Mouse (Mus musculus) left cerebral cortex, adult 8-10 months (tissue): ENCODE measurements around the gene Dtx3. TPM values are rescaled to one million over a fixed set of nuclear protein-coding genes. Genes with fewer than 3 reads are reported as not detected.
"Not testable (repeated sequence)": the region's sequence is repeated elsewhere in the genome, so short reads cannot be mapped to it uniquely, and the experiment has no call there.

Source experiments
- DNase-seq, 2 experiments: peaks; one replicate each; pipeline ENCODE4 v3.0.0; 2022; ENCODE audit warnings: low spot score in 2 of 2
- total RNA-seq, 4 experiments: library from RNA; stranded (reverse); gene quantifications; 2 replicates each; pipeline ENCODE4 v1.2.4; 2022

Dtx3 gene
- total RNA-seq, 4 experiments from 2014 or later: 211 to 218 (median 216) TPM

DNA sequence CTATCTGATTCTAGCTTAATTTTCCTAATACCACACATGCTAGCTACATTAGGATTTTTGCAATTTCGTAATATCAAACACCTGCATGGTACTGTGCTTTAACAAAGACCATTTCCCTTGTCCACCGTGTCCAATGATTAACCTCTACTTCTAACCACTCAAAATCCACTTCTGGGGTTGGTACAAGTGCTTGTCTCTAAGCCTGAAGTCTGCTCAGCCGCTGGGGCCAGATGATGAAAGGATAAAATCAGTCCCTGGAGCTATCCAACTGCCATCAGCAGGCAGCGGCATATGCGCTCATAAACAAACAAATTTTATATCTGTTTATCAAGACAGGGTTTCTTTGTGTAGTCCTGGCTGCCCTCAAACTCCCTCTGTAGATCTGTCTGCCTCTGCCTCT is 9.1 kb upstream of the Dtx3 start:
- DNase-seq: no peak

DNA sequence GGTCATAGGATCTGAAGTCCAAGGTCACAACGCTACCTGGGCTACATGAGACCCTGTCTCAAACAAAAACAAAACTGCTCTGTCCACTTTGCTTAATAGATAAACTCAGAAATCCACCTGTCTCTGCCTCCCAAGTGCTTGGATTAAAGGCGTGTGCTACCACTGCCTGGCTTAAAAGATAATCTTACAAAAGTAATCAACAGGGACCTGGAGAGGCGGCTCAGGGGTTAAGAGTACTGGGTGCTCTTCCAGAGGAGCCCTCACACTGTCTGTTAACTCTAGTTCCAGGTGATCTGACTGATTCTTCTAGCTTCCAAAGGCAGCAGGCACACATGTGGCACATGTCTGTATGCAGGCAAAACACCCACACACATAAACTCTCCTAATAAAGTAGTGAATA is 7.6 kb upstream of the Dtx3 start:
- DNase-seq: no peak

DNA sequence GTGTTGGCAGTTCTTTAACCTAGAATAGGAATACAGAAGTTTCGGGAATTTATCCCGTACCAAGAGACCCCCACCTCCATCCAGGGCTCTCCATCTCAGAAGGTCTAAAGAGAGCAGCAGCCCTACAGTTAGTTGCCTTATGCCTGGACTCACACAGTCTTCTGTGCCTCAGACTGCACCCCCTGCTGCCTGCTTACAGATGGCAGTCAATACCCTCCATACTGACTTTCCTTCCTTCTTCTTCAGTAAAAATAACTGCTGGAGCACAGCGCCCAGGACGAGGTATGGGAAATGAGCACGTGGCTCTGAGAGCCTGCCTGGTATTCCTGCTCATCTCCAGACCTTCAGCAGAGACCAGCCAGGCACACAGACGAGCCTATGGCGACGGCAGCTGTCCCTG is 4.8 kb upstream of the Dtx3 start:
- DNase-seq: no peak

DNA sequence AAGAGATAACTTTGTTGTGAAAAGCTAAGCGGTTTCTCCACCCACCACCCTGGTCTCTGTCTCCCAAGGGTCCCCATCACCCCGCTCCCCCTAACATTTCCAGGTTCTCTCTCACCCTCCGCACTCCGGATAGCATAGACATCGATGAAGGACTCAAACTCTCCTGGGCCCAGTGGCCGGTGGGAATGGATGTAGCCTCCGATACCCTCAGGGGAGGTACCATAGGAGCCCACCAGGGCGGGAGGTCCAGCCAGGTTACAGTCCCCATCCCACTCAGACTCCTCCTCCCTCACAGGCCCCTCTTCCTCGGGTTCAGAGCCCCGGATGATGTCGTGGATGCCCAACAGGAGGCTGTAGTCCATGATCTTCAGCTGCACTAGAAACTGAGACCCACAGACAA is 3.9 kb upstream of the Dtx3 start:
- no peak for DNase-seq

DNA sequence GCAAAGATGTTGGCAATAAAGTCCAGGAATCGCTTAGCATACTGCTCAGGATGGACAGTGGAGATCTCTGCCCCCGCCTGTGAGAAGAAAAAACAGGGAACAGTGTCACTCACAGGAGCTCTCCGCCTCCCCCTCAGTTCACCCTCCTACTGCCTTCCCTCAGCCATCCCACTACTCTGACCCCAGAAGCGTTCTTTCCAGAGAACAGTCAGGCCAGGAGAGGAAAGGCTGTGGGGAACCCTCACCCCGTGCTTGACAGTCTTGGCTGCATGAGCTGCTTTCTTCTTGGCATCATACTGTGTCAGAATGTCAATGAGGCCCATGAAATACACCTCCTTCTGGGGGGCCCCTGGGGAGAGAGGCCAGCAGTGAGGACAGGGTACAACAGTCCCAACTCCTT is 3.5 kb upstream of the Dtx3 start:
- DNase-seq: no peak

DNA sequence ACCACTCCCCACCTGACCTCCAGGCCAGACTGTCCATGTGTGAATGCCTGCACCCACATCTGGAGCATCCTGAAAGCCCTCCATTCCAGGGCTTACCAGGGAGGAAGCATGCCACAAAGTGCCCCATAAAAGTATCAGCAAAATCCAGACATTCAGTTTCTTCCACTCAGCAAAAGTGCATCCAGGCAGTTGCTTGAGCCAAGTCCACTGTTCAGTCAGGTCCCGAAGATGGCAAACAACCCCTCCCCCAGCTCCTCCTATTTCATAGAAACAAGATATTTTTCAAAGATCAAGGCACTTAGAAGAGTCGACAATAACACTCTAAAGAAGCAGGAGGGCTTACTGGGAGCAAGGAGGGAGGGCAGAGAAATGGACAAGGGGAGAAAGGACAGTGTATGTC is 3.0 kb upstream of the Dtx3 start:
- no peak for DNase-seq

DNA sequence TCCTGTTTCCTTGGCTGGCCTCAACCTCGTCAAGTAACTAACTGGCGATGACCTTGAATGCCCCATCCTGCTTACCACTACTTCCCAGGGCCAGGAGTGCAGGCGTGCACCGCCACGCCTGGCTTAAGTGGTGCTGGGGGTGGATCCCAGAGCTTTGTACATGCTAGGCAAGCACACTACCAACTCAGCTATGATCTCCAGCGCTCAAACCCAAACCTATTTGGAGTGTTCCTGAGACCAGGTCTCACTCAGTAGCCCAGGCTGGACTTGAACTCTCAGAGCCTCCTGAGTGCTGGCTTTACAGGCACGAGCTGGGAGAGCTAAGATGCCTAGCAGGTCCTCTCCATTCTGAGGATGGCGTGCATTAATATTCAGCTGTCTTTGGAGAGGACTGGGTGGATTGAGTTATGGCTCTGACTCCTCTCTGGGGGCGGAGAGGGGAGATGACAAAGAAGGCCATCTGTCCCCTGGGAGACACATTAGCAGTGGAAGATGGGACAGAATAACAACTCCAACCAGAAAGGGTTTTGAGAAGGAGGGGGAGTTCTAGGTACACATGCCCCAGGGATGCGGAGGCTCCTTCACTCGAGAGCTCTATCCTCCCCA is 2.1 kb upstream of the Dtx3 start:
- DNase-seq: peak in 1 of 2 experiments; percentile 49

DNA sequence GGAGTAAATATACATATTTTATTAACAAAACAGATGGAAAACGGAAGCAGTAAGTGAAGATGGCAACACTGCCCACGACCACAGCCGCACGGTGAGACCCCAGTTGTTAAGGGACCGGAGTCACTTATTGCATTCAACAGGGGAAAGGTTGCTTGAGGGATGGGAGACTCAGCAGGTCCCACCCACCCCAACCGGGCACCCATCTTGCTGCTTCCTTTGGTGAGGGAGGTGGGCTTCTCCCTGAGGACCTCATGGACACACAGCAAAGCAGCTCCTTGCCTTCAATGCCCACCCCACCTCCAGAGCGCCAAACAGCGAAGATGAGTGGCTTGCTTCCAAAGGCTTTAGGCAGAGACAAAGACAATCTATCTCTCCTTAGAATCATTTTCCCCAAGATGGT is 1.6 kb upstream of the Dtx3 start:
- no peak for DNase-seq

DNA sequence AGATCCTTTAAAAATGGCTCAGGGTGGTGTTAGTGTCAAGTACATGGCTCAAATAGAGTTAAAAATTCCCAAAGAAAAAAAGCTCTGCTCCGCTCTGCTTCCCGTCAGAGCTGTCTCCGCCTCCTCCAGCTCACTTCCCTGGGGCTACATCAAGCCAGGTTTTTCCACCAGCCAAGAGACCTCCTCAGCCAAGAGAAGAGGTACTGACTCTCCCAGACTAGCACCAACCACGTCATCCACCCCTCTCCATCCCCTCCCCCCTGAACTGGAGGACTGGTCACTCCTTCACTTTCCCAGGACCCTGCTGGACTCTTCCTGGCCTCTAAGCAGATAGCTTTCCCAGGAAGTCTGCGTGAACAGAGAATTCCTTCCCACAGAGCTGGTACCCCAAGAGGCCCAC is 864 bp upstream of the Dtx3 start:
- peak in 1 of 2 experiments; percentile 67 for DNase-seq

DNA sequence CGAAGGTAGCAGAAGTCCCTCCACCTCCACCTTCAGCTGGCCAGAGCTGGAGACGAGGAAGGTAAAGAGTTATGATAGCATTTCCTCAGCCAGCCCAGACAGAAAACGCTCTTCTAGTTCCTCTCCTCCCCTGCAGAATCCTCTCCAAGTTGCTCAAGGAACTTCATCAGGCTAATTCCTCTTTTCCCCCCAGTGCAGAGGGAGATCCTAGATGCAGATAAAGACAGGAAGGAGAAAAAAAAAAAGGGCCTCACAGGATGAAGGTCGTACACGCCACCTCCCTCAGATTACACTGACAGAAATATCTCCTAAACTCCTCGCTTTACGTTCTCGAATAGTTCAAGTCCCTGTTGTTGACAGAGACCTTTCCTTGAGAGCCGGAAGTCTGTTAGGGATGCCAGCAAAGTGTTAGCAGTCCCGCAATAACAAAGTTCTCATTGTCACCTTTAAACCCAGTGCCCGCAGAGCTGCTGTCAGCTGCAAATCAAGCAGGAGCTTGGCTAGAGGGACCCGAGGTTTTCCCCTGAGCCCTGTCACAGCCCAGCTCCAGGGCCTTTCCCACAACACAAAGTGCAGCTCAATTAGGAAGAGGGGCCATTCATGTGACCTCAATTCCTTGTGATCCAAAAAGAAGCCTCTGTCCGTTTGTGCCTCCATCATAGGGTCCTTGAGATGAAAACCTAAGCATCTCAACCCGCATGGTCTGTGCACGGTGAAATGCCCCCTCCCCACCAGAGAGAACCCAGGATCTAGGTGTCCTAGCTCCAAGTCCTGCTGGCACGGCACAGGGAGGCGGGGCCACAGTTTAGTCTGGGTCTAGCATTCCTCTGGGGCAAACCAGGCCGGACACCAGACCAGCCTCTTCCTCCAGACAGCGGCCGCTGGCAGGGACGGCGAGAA is 850 bp downstream of the Dtx3 start:
- peak in 1 of 2 experiments; percentile 40 for DNase-seq

DNA sequence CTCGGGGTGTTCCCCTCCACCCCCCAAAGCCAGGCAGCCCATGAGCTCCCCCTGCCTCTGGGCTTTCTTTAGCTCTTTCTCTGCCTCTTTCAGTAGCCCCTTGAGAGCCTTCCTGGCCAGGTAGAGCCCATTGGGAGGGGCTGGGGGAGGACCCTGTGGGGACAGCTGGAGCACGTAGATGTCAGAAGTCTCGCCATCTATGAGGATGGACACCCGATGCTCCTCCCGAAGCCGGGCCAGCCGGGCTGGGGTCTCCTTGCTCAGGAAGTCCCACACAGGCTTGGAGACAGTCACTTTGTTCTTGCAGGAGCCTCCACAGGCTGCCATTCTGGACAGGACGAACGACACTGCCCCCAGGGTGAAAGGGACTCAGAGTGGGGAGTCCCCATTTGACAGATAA is 2.5 kb downstream of the Dtx3 start:
- DNase-seq: no peak

DNA sequence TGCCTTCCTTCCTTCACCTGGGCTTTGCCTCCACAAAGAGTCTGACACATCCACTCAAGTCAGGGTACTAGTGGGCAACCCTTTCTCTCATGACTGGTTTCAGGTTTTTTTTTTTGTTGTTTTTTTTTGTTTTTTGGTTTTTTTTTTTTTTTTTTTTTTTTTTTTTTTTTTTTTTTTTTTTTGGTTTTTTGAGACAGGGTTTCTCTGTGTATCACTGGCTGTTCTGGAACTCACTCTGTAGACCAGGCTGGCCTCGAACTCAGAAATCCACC is 3.5 kb downstream of the Dtx3 start:
- DNase-seq: not testable (repeated sequence)

DNA sequence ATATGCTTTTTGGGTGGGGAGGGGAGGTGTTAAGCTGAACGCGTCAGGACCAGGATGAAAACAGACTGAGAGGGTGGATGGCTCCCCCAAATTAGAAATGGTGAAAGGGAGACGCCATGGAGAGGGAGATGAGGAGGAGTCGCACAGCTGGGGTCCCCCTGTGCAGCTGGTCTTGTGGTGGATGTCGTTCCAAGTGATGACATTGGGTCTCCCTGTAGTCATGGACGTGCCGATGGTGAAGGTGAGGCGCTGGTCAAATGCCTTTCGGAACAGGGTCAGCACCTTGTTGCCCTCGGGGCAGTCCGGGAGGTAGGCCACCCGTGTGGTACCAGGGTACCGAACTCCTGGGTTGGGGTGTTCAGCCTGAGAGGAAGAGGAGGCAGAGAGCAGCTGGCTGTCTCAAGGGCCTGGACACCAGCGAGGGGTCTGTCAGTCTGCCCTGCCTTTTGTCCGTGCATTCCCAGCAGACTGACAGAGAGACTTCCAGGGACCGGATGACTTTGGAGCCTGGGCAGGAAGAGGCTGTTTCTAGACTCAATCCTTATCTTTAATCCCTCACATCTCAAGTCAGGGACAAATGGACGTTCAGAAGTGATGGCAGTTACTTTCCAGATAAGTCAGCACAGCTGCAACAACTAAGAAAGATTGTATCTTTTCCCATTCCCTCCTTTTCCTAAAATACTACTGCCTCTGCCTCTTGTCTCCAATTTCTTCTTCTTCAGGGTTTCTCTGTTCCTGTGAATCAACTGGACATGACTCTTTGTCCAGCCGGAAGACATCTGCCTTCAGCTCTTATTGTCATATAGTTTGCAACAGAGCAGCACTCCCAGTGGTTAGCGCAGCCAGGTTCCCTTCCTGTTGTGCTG is 4.1 kb downstream of the Dtx3 start:
- DNase-seq: no peak

DNA sequence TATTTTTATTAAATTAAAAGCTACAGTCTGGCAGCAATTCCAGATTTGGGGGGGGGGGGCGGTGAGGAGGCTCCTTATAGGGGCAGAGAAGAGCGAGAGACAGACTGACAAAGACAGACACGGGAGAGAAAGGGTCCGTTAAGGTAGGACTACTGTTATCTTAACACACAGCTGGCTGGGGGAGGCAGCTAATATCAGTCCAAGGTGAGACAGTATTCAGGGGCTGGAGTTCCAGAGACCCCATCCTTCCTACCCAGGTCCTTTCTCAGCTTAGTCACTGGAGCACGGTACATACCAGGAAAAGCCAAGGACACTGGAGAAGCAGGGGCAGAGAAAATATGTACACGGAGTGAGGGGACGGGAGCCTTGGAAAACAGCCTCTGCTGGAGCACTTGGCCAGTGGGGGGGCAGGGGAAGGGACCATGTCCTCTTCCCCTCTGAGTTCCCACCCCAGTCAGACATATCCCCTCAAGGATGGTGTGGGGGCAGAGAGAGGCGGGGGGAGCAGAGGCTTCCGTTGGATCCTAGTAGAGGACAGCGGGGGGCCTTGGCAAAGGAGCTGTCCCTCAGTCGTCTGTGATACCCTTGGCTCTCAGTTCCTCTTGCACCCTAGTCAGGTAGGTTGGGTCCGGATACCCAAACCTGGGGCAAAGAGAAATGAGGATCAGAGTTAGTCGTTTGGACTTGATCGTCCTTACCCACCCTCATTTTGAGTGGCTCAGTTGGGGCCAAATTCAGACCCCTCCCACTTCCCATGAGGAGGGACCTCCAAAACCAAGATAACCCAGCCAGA is 4.9 kb downstream of the Dtx3 start:
- no peak for DNase-seq

DNA sequence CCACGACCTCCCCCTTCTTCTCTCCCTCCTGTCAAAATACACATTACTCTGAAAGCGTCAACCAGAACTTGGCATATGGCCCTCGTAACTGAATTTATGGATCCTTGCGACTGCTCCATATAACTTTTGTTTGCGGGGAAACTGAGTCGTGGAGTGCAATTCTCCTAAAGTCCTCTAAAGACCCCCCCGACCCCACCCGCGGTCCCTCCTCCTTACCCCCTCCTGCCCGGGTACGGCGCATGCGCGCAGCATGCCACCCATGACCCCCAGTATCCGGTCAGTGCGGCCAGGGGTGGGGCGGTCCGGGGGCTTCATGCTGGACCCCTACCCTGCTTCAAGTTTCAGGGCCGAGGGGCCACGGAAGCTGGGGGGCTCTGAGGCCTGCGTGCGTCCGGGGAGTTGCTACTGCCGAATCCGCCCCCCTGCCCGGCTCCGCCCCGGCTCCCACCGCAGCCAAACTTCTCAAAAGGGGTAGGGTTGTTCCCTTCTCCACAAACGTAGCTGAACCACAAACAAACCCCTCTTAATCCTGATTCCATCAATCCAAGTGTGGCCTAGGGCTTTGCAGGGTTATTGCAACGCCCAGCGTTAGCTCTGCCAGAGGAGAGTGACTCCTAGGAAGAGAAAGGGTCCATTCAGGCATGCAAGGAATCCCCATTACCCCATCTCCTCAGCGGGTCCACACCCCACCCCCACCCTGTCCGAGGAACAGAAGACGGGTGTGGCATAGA is 5.7 kb downstream of the Dtx3 start, which contains the start of gene Arhgef25:
Gene Arhgef25, minus strand, starts transcription at position 433 of the 731 bp plus-strand sequence.
- no peak for DNase-seq

DNA sequence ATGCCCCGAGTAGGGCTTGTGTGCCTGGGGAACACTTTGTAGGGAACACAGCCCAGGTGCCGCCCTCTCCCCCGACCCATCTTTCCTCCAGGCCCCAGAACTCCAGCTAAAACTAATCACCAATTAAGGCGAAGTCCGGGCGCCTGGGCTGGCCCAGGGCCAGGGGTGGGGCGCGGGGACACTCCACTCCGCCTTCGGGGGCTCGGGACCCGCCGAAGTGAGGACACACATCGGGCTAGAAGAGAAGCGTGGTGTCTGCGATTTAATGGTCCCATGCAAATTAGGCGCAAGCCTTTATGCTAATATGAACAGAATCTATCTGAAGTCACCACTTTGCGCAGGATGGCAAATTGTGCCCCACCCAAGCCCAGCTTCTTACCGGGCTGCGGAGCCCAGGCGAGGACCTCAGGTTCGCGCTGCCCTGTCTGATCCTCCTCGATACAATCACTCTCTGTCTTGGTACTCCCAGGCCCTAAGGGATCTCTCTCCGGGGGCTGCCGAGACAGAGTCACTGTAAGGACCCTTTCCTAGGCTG is 6.3 kb downstream of the Dtx3 start:
- no peak for DNase-seq

DNA sequence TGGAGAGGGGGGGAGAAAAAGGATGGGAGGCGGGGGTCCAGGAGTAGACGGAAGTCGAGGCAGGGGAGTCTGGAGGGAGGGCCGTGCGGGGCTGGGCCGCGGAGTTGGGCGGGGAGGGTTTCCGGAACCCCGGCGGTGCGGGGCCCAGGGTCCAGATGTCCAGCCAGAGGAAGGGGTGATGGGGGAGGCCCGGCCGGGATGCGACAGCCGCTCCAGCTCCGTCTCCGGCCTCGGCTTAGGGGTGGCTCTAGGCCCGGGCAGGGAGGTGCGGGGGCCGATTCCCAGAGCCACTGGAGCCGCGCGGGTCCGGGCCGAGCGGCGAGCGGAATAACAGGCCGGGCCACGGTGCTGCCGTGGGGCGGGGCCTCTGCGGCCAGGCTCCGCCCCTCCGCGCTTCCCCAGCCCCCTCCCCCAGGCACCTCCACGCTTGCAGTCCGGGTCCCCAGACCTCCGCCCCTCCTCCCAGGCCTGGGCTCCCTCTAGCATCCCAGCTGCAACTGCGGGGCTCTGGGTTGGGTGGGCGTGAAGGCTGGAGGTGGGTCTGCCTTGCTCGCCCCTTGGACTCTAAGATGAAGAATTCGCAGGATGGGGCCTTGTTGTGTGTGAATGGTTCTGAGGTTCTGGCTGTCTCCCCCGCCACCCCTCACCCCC is 6.9 kb downstream of the Dtx3 start:
- no peak for DNase-seq

DNA sequence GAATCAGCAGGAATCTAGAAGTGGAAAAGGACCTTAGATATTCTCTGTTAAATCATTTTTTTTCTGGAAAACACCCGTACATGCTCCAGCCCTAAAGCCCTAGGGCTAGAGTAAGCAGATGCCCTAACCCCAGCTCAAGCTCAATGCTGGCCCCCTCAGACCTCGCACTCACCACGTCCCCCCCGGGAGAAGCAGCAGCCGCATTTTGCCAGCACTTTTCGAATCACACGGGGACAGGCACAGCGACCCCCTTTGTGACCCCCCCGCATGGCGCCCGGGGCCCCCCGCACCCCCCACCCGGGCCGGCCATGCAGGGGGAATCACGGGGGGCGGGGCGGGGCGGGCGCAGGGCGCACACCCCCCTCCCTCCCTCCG is 7.5 kb downstream of the Dtx3 start:
- DNase-seq: no peak

DNA sequence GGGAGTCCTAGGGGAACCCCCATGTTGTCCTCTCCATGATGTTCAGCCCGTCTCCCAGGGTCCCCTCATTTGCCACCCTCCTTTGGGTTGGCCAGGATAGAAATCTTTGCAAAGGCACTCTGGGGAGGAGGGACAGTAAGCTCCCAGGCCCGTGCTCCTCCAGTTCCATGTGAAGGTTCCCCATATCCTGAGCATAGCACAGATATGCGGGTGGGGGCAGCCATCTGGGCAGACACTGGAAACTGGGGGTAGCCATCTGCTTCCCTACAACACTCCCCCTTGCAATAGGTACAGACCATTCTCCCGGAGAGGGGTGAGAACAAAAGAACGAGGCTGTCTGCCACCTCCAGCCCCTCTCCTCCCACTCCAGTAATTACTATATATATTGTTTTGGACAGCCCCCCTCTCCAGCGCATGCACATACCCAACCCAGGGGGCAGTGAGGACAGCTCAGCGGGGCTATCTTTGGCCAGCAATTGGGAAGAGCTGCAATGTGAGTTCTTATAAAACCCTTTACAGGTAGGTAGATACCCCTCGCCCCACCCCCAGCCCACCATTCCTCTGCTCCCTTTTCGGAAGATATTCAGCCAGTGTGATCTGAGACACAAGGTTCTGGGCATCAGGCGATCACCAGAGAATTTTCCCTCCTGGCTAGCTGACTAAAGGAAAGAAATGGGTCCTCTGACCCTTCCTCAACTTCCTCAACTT is 8.0 kb downstream of the Dtx3 start:
- DNase-seq: peak in 1 of 2 experiments; percentile 89
